Mouse (Mus musculus) lung, embryonic 14.5 days (tissue): ENCODE results near the gene Smarcd3. TPM values are rescaled to one million over a fixed set of nuclear protein-coding genes. Genes with fewer than 3 reads are reported as not detected.

Experiments
- ATAC-seq: fragments of 200-750 bp; cut with Nextera tagmentation; 2 replicates; pipeline ENCODE4 v1.8.0; 2017; ENCODE audit warnings: mild to moderate bottlenecking, moderate TSS enrichment, moderate library complexity; ENCODE audit not compliant: insufficient read depth
- DNase-seq: peaks from one replicate; pipeline ENCODE4 v3.0.0-alpha.2; 2015
- H3K27ac ChIP-seq: fragments of 300-500 bp; sonication (generic); 2 replicates; pipeline ENCODE4 v1.5.1; 2014; ENCODE audit warnings: low read depth, mild to moderate bottlenecking, moderate library complexity
- H3K27me3 ChIP-seq: fragments of 300-500 bp; sonication (generic); 2 replicates; pipeline ENCODE4 v1.6.1; 2014; ENCODE audit warnings: low read length, control low read depth; ENCODE audit not compliant: insufficient read depth
- H3K36me3 ChIP-seq: fragments of 300-500 bp; sonication (generic); 2 replicates; pipeline ENCODE4 v1.6.1; 2014; ENCODE audit warnings: control low read depth; ENCODE audit not compliant: insufficient read depth
- H3K4me1 ChIP-seq: fragments of 300-500 bp; sonication (generic); 2 replicates; pipeline ENCODE4 v1.6.1; 2014; ENCODE audit warnings: antibody characterized with exemption, control low read depth; ENCODE audit not compliant: insufficient read depth
- H3K4me2 ChIP-seq: fragments of 300-500 bp; sonication (generic); 2 replicates; pipeline ENCODE4 v1.6.1; 2014; ENCODE audit warnings: mild to moderate bottlenecking
- H3K4me3 ChIP-seq: fragments of 300-500 bp; sonication (generic); 2 replicates; pipeline ENCODE4 v1.5.1; 2014; ENCODE audit warnings: low read depth, low read length
- H3K9ac ChIP-seq: fragments of 300-500 bp; sonication (generic); 2 replicates; pipeline ENCODE4 v1.6.1; 2014
- H3K9me3 ChIP-seq: fragments of 300-500 bp; sonication (generic); 2 replicates; pipeline ENCODE4 v1.6.1; 2016; ENCODE audit warnings: low read depth, low read length, control low read depth
- CTCF ChIP-seq: IDR thresholded peaks from 2 replicates; pipeline ENCODE4 v1.5.1; 2016; ENCODE audit warnings: antibody characterized with exemption, low read depth
- WGBS: fragments of 180-500 bp; shearing (Covaris S2); extraction: QIAGEN DNeasy Blood & Tissue Kit; methylation state at CpG from one replicate; pipeline ENCODE4 v1.1.7; 2014; 5-methylcytosine and 5-hydroxymethylcytosine counted together
- polyA plus RNA-seq: library from polyadenylated mRNA; unstranded; fragments of >200 nt; fragmentation: Nextera tagmentation; extraction: Ambion mirVana; gene quantifications from 2 replicates; pipeline ENCODE4 v1.2.1, GENCODE M21; 2014

The Smarcd3 gene
- polyA plus RNA-seq, 1 experiment from 2014 or later, result 37.2 TPM

DNA sequence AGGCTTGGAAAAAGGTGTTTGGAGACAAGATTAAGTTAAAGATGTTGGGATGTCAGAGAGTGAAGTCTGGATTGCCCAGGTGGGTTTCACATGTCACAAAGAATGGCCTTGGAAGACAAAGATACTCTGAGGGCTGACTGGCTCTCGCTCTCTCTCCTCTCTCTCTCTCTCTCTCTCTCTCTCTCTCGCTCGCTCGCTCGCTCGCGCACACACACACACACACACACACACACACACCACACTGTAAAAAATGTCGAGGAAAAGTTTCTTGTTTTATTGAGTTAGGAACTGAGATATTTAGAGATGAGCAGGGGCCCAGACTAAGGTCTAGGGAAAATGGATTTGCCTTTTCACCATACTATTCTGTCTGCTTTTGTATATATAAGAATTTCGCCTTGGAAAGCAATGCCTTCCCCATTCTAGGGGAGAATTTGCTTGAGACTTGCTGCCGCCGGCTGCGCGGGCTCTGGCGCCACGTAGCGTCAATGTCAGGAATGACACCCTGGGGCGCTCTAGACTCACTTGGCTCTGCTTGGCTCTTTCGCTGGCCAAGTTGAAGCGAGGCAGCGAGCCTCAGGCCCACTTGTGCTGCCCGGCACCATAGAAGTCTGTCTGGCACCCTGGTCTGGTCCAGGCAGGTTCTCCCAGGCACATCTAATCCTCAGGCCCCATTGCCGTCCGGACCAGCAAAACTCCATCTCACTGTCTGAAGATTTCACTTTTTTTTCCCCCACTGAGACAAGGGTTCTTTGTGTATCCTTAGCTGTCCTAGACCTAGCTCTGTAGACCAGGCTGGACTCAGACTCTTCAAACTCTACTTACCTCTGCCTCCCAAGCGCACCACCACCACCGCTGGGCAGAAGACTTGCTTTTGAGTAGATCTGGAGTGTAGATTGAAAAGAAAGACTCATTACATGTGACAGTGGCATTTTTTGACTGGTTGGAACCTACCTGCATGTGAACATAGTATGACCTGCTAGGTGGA, 27.8 kb upstream of the Smarcd3 start:
- Histone ChIP-seq H3K4me1 (no peaks in the 10 kb centered on the region), H3K36me3 (no peaks in the 10 kb centered on the region), H3K9ac (no peak overlapping the region), H3K4me2 (no peak overlapping the region), H3K4me3 (no peak overlapping the region), H3K27ac (no peak overlapping the region), H3K27me3 (no peaks in the 10 kb centered on the region), H3K9me3 (no peaks in the 10 kb centered on the region)
- peak; percentile 99 for TF ChIP-seq CTCF
- DNase-seq (peak; percentile 95), ATAC-seq (peak; percentile 80)
- 28% methylated on average over 25 of the region's 25 CpGs for WGBS

DNA sequence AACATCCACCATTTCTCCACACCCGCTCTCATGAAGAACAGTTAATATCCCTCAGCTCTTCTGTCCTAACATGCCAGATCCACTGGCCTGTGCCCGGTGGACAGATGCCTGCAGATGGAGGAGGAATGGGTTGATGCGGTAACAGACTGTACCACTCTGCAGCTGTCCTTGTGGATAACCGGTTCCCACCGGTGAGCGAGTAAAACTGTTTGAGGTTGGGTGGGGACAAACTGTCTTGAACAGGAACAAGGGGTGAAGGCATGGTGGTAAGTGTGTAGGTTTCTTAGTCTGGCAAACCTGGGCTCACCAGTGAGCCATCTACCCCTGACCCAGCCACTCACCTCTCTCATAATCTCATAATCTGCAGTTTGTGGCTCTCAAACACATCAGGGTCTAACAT, 27.1 kb upstream of the Smarcd3 start:
- H3K27me3 ChIP-seq, result no peaks in the 10 kb centered on the region
- 80% methylated on average over 6 of the region's 6 CpGs for WGBS

DNA sequence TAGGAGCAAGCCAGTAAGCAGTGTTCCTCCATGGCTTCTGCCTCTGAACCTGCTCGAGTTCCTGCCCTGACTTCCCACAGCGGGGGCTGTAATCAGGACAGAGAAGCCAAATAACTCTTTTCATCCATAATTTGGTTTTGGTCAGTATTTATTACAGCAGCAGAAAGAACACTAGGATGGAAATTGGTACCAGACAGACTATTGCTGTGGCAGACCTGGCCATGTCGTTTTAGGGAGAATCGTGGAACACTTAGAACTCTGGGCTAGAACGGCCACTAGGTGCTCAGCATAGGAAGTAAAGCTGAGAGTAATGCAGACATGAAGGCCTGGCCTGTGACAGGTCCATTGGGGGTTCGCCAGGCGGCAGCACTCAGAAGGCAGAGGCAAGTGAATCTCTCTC, 25.5 kb upstream of the Smarcd3 start:
- H3K27ac ChIP-seq, result no peak overlapping the region
- H3K27me3 ChIP-seq, result no peaks in the 10 kb centered on the region
- no peak for ATAC-seq
- 63% methylated on average over 7 of the region's 7 CpGs for WGBS
- no peak for TF ChIP-seq CTCF
- H3K9ac ChIP-seq, result no peak overlapping the region
- H3K9me3 ChIP-seq, result no peaks in the 10 kb centered on the region
- no peak overlapping the region for H3K4me3 ChIP-seq
- no peak overlapping the region for H3K4me2 ChIP-seq
- H3K36me3 ChIP-seq, result no peaks in the 10 kb centered on the region
- no peak for DNase-seq
- no peaks in the 10 kb centered on the region for H3K4me1 ChIP-seq

More for the DNA sequence above, 27.1 kb upstream of the Smarcd3 start:
- Histone ChIP-seq H3K4me2 (no peak overlapping the region), H3K4me1 (no peaks in the 10 kb centered on the region), H3K9ac (no peak overlapping the region), H3K9me3 (no peaks in the 10 kb centered on the region), H3K4me3 (no peak overlapping the region), H3K27ac (no peak overlapping the region), H3K36me3 (no peaks in the 10 kb centered on the region)
- ATAC-seq (no peak), DNase-seq (no peak)
- TF ChIP-seq CTCF, result no peak

DNA sequence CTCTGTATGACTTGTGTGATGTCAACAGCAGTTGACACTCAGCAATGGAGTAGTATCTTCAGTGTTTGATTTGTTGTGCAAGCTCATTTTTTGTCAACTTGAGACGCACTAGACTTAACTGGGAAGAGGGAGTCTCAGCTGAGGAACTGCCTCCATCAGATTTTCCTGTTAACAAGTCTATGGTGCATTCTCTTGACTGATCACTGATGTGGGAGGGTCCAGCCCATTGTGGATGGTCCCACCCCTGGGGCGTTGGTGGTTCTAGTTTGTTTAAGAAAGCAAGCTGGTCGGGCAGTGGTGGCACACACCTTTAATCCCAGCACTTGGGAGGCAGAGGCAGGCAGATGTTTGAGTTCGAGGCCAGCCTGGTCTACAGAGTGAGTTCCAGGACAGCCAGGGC, 25.0 kb upstream of the Smarcd3 start:
- Histone ChIP-seq H3K27me3 (no peaks in the 10 kb centered on the region), H3K9ac (no peak overlapping the region), H3K4me1 (no peaks in the 10 kb centered on the region), H3K9me3 (no peaks in the 10 kb centered on the region), H3K4me3 (no peak overlapping the region), H3K36me3 (no peaks in the 10 kb centered on the region), H3K4me2 (no peak overlapping the region), H3K27ac (no peak overlapping the region)
- no peak for TF ChIP-seq CTCF
- 66% methylated on average over 4 of the region's 4 CpGs for WGBS
- DNase-seq, result no peak
- no peak for ATAC-seq

DNA sequence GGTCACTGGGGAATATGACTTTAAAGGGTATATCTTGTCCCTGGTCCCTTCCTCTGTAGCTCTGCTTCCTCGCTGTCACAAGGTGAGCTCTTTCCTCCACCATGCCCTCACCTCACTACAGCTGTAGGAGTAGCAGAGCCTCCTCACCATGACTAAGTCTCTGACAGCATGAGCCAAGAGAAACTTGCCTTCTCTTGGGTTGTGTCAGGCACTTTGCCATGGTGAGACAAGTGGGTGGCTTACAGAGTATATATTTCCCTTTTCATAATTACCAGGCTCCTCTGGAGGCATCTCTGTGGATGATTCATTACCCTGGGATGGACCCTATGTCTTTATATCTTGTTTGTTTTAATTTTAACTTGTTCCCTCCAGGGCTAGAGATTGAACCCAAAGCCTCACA, 21.2 kb upstream of the Smarcd3 start:
- H3K4me2 ChIP-seq, result no peak overlapping the region
- H3K27me3 ChIP-seq, result no peaks in the 10 kb centered on the region
- no peaks in the 10 kb centered on the region for H3K36me3 ChIP-seq
- no peaks in the 10 kb centered on the region for H3K4me1 ChIP-seq
- no peak overlapping the region for H3K9ac ChIP-seq
- ATAC-seq (no peak), DNase-seq (no peak)
- H3K27ac ChIP-seq, result no peak overlapping the region
- no peak for TF ChIP-seq CTCF
- 87% methylated on average over 1 of the region's 1 CpGs for WGBS
- H3K4me3 ChIP-seq, result no peak overlapping the region
- H3K9me3 ChIP-seq, result no peaks in the 10 kb centered on the region

DNA sequence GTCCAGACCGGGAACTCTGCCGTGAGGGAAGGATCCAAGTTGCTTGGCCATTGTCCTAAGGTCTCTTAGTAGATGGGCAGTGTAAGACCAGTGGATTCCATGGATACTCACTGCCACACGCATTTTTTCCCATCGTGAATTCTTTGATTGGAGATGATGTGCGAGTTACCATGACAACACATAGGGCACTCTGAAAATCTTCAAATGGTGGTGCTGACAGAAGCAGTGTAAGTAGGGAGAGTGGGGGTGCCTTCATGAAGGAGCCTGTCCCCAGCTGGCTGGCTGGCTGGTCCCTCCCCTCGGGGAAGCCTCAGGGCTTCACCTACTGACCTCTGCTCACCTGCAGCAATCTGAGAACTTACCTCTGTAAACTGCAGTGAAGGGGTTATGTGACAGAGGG, 14.9 kb upstream of the Smarcd3 start:
- H3K9me3 ChIP-seq, result no peaks in the 10 kb centered on the region
- no peak overlapping the region for H3K9ac ChIP-seq
- no peaks in the 10 kb centered on the region for H3K27me3 ChIP-seq
- TF ChIP-seq CTCF, result no peak
- no peak overlapping the region for H3K4me3 ChIP-seq
- H3K36me3 ChIP-seq, result no peaks in the 10 kb centered on the region
- no peak for DNase-seq
- H3K4me2 ChIP-seq, result no peak overlapping the region
- no peak overlapping the region for H3K27ac ChIP-seq
- WGBS, result 48% methylated on average over 6 of the region's 6 CpGs
- no peaks in the 10 kb centered on the region for H3K4me1 ChIP-seq
- no peak for ATAC-seq

DNA sequence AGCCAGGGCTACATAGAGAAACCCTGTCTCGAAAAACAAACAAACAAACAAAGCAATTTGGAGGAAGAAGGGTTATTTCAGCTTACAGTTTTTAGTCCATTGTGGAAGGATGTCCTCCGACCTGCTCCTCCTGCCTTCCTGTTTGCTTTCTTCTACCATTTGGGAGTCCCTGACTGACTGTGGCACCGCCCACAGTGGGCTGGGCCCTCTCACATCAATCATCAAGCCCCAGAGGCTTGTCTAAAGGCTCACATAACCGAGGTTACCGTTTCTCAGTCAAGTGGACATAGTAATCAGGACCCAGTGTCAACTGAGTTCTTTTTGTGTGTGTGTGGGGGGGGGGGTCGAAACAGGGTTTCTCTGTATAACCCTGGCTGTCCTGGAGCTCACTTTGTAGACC, 13.9 kb upstream of the Smarcd3 start:
- Histone ChIP-seq H3K4me3 (no peak overlapping the region), H3K27ac (no peak overlapping the region), H3K4me2 (no peak overlapping the region), H3K27me3 (no peaks in the 10 kb centered on the region), H3K9ac (no peak overlapping the region), H3K36me3 (no peaks in the 10 kb centered on the region), H3K4me1 (no peaks in the 10 kb centered on the region), H3K9me3 (no peaks in the 10 kb centered on the region)
- TF ChIP-seq CTCF, result no peak
- ATAC-seq (no peak), DNase-seq (no peak)
- WGBS, result 43% methylated on average over 6 of the region's 6 CpGs
